Mouse (Mus musculus) myocyte (in vitro differentiated cells): ENCODE results near the gene Ogdh. TPM values are rescaled to one million over a fixed set of nuclear protein-coding genes. Genes with fewer than 3 reads are reported as not detected.

Experiments
- H3K27me3 ChIP-seq: one replicate; pipeline ENCODE4 v1.6.1; 2011; ENCODE audit not compliant: control insufficient read depth, insufficient read depth, insufficient read length
- H3K36me3 ChIP-seq: one replicate; pipeline ENCODE4 v1.6.1; 2011; ENCODE audit not compliant: control insufficient read depth, insufficient read depth
- H3K4me2 ChIP-seq: one replicate; pipeline ENCODE4 v1.6.1; 2011; ENCODE audit warnings: low read depth, control low read depth
- H3K4me3 ChIP-seq: one replicate; pipeline ENCODE4 v1.5.1; 2011; ENCODE audit warnings: mild to moderate bottlenecking, control low read depth, moderate library complexity
- H3K79me2 ChIP-seq: one replicate; pipeline ENCODE4 v1.6.1; 2011; ENCODE audit not compliant: control insufficient read depth, insufficient read depth
- H3ac ChIP-seq: one replicate; pipeline ENCODE4 v1.6.1; 2011; ENCODE audit not compliant: control insufficient read depth, insufficient read length
- CEBPB ChIP-seq: IDR thresholded peaks from 2 replicates; pipeline ENCODE4 v1.6.1; 2011; ENCODE audit warnings: mild to moderate bottlenecking, moderate library complexity; ENCODE audit not compliant: poor library complexity, insufficient read depth, severe bottlenecking
- E2F4 ChIP-seq: IDR thresholded peaks from one replicate; pipeline ENCODE4 v1.6.1; 2011; ENCODE audit warnings: mild to moderate bottlenecking, control low read depth, moderate library complexity; ENCODE audit not compliant: insufficient read depth
- MAX ChIP-seq: IDR thresholded peaks from one replicate; pipeline ENCODE4 v1.6.1; 2011; ENCODE audit warnings: low read depth, mild to moderate bottlenecking, control low read depth
- MYOD1 ChIP-seq, 3 experiments: IDR thresholded peaks; one replicate each; pipeline ENCODE4 v1.6.1; 2011; ENCODE audit warnings: control low read depth in 2 of 3, low read depth in 2 of 3, mild to moderate bottlenecking in 2 of 3, moderate library complexity in 1 of 3; ENCODE audit not compliant: insufficient read length in 2 of 3, control insufficient read depth in 1 of 3
- MYOG ChIP-seq, 3 experiments: IDR thresholded peaks; one replicate each; pipeline ENCODE4 v1.6.1; 2011; ENCODE audit warnings: control low read depth in 2 of 3, low read depth in 2 of 3, mild to moderate bottlenecking in 2 of 3; ENCODE audit not compliant: insufficient read length in 2 of 3, control insufficient read depth in 1 of 3, insufficient read depth in 1 of 3
- POLR2A ChIP-seq: IDR thresholded peaks from one replicate; pipeline ENCODE4 v1.6.1; 2011; ENCODE audit warnings: low read depth, mild to moderate bottlenecking, control low read depth, moderate library complexity; ENCODE audit not compliant: insufficient read length
- POLR2AphosphoS2 ChIP-seq: IDR thresholded peaks from one replicate; pipeline ENCODE4 v1.6.1; 2011; ENCODE audit warnings: low read depth, control low read depth; ENCODE audit not compliant: insufficient read length
- REST ChIP-seq: IDR thresholded peaks from one replicate; pipeline ENCODE4 v1.6.1; 2011; ENCODE audit warnings: mild to moderate bottlenecking, control low read depth, moderate library complexity; ENCODE audit not compliant: insufficient read depth, insufficient read length
- SRF ChIP-seq: IDR thresholded peaks from one replicate; pipeline ENCODE4 v1.6.1; 2011; ENCODE audit warnings: low read depth; ENCODE audit not compliant: control insufficient read depth, insufficient read length
- TCF12 ChIP-seq: IDR thresholded peaks from one replicate; pipeline ENCODE4 v1.6.1; 2011; ENCODE audit warnings: mild to moderate bottlenecking, control low read depth; ENCODE audit not compliant: poor library complexity, insufficient read depth, severe bottlenecking
- TCF3 ChIP-seq: IDR thresholded peaks from one replicate; pipeline ENCODE4 v1.6.1; 2011; ENCODE audit warnings: low read depth, control low read depth; ENCODE audit not compliant: insufficient read length
- USF1 ChIP-seq: IDR thresholded peaks from one replicate; pipeline ENCODE4 v1.6.1; 2011; ENCODE audit warnings: low read depth, mild to moderate bottlenecking, control low read depth, moderate library complexity
- polyA plus RNA-seq: library from polyadenylated mRNA; unstranded; fragments of >200 nt; fragmentation: generic; extraction: Trizol; gene quantifications from one replicate; pipeline ENCODE4 v1.2.1, GENCODE M21; 2012; ENCODE audit warnings: missing spikeins

Ogdh gene
- polyA plus RNA-seq, 1 experiment, result 127 TPM

DNA sequence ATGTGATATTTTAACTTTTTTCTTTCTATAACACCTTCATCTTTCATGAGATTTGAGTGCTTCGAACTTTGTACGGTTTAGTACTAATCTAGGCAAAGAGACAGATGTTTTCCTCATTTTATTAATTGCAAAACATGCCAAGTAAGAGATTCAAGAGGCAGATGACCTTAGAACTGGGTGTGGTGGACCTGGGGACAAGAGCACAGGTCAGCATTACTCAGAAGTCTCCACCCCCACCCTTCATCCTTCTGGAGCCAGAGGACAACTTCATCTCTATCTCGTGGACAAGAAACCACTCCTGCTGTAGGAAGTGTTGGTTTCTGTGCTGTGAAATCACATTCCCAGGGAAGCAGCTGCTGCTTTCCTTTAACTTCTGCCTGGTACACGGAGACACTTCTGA lies 16.7 kb downstream of the Ogdh start:
- Histone ChIP-seq H3K4me2 (no peak overlapping the region), H3K36me3 (peaks cover 9% of the 10 kb centered on the region), H3ac (no peak overlapping the region), H3K79me2 (peaks cover 3% of the 10 kb centered on the region), H3K27me3 (no peaks in the 10 kb centered on the region), H3K4me3 (no peak overlapping the region)
- no peak for TF ChIP-seq E2F4
- TF ChIP-seq MYOD1 (IDR thresholded peaks at IDR 0.05; ENCODE audit: control insufficient read depth in 1 of 3, insufficient read length in 2 of 3, low read depth in 2 of 3), result peak in 2 of 3 experiments; percentile 5 to 13

DNA sequence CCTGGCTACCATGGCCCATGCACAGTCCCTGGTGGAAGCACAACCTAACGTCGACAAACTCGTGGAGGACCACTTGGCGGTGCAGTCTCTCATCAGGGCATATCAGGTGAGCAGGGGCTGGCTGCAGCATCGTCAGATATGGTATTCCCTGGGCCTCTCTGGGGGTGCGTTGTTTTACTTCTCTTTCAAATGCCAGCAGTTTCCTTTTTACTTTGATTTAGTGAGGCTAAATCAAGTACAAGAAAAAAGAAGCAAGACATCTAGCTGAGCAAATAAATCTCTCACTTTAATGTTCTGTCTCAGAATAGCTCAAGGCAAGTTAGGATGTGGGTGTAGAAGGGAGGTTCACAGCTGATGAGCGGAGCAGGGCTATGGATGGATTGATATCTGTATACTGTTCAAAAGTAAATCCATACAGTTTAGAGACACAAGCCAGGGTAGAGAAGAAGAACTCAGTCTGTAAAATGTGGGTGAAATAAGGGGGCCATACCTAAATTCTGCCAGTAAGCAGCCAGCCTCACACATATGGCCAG lies 22.5 kb downstream of the Ogdh start:
- Histone ChIP-seq H3K36me3 (peaks cover 12% of the 10 kb centered on the region), H3K27me3 (no peaks in the 10 kb centered on the region), H3ac (no peak overlapping the region), H3K79me2 (peaks cover 3% of the 10 kb centered on the region), H3K4me3 (no peak overlapping the region), H3K4me2 (no peak overlapping the region)
- TF ChIP-seq MAX, result no peak
- TF ChIP-seq MYOG (IDR thresholded peaks at IDR 0.05; ENCODE audit: control insufficient read depth in 1 of 3, insufficient read depth in 1 of 3, insufficient read length in 2 of 3, low read depth in 2 of 3), result no peak
- TF ChIP-seq POLR2AphosphoS2, result no peak
- no peak for TF ChIP-seq TCF3
- TF ChIP-seq TCF12, result no peak
- TF ChIP-seq E2F4, result no peak
- no peak for TF ChIP-seq POLR2A
- TF ChIP-seq REST, result no peak
- TF ChIP-seq USF1, result no peak
- TF ChIP-seq MYOD1 (IDR thresholded peaks at IDR 0.05; ENCODE audit: control insufficient read depth in 1 of 3, insufficient read length in 2 of 3, low read depth in 2 of 3), result no peak
- no peak for TF ChIP-seq SRF
- TF ChIP-seq CEBPB, result no peak

DNA sequence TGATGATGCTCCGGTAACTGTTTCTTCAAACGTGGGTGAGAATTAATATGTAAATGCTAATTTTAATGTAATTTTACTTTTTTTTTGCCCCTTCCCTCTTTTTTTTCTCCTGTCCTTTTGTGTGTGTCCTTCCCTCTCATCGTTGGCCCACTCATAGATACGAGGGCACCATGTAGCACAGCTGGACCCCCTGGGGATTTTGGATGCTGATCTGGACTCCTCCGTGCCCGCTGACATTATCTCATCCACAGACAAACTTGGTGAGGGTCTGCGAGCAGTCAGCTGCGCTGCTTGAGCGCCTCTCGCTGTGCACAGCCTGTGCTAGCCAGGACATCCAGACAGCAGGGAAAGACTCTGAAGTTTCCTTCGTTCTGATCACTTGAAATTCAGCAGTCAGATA lies 25.4 kb downstream of the Ogdh start:
- TF ChIP-seq REST (no peak), USF1 (no peak), MYOG (IDR thresholded peaks at IDR 0.05; ENCODE audit: control insufficient read depth in 1 of 3, insufficient read depth in 1 of 3, insufficient read length in 2 of 3, low read depth in 2 of 3) (no peak), SRF (no peak), TCF3 (no peak), POLR2A (no peak), MAX (no peak), MYOD1 (IDR thresholded peaks at IDR 0.05; ENCODE audit: control insufficient read depth in 1 of 3, insufficient read length in 2 of 3, low read depth in 2 of 3) (no peak), POLR2AphosphoS2 (no peak), E2F4 (no peak), CEBPB (no peak), TCF12 (no peak)
- H3K27me3 ChIP-seq, result no peaks in the 10 kb centered on the region
- H3K79me2 ChIP-seq, result peaks cover 3% of the 10 kb centered on the region
- no peak overlapping the region for H3ac ChIP-seq
- H3K36me3 ChIP-seq, result peaks cover 18% of the 10 kb centered on the region
- H3K4me3 ChIP-seq, result no peak overlapping the region
- no peak overlapping the region for H3K4me2 ChIP-seq

DNA sequence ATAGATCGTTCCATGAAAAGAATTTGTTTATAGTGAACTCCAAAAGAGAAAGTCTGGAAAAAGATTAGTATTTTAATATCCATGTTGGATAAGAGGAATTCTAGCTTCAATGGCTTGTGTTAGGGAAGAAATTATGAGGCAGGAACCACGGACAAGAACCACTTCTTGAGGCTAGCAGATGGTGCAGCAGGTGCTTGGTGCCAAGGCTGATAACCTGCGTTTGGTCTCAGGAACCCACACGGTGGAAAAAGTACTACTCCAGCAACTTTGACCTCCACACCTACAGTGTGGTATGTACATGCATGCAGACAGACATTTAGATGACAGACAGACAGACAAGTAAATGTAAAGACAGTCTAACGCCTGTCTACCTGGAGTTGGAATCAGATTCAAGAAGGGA lies 27.1 kb downstream of the Ogdh start:
- TF ChIP-seq REST, result no peak
- TF ChIP-seq TCF3, result no peak
- no peak for TF ChIP-seq USF1
- TF ChIP-seq E2F4, result no peak
- TF ChIP-seq TCF12, result no peak
- TF ChIP-seq SRF, result no peak
- TF ChIP-seq POLR2AphosphoS2, result no peak
- no peak for TF ChIP-seq POLR2A
- no peak for TF ChIP-seq MYOG (IDR thresholded peaks at IDR 0.05; ENCODE audit: control insufficient read depth in 1 of 3, insufficient read depth in 1 of 3, insufficient read length in 2 of 3, low read depth in 2 of 3)
- no peak for TF ChIP-seq CEBPB
- H3K4me3 ChIP-seq, result no peak overlapping the region
- no peak overlapping the region for H3ac ChIP-seq
- H3K79me2 ChIP-seq, result no peaks in the 10 kb centered on the region
- no peaks in the 10 kb centered on the region for H3K27me3 ChIP-seq
- H3K4me2 ChIP-seq, result no peak overlapping the region
- H3K36me3 ChIP-seq, result peaks cover 22% of the 10 kb centered on the region

DNA sequence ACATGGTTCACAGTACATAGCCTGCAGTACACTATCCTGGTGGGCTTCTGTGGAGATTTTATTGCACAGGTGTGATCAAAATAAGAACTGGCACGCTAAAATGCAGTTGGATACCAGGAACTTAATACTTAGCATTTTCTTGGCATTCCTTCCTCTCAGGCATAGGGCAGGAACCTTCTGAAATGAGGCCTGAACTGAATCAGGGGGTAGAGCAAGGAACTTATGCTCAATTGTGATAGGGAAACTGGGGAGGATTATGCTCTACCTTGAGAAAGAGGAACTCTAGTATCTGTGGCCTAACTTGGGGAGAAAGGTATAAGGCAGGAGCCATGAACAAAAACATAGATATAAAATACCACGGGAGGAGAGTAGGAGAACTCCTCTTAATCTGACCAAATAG lies 27.9 kb downstream of the Ogdh start:
- Histone ChIP-seq H3K27me3 (no peaks in the 10 kb centered on the region), H3K36me3 (peaks cover 29% of the 10 kb centered on the region), H3K79me2 (no peaks in the 10 kb centered on the region), H3K4me3 (no peak overlapping the region), H3K4me2 (no peak overlapping the region), H3ac (no peak overlapping the region)
- TF ChIP-seq TCF12 (no peak), POLR2A (no peak), MAX (no peak), TCF3 (no peak), SRF (no peak), REST (no peak), CEBPB (no peak), USF1 (no peak), MYOG (IDR thresholded peaks at IDR 0.05; ENCODE audit: control insufficient read depth in 1 of 3, insufficient read depth in 1 of 3, insufficient read length in 2 of 3, low read depth in 2 of 3) (no peak), POLR2AphosphoS2 (no peak), E2F4 (no peak), MYOD1 (IDR thresholded peaks at IDR 0.05; ENCODE audit: control insufficient read depth in 1 of 3, insufficient read length in 2 of 3, low read depth in 2 of 3) (no peak)
